Mouse (Mus musculus): Measurements from ENCODE around the gene Uhrf1bp1. TPM values are rescaled to one million over a fixed set of nuclear protein-coding genes. Genes with fewer than 3 reads are reported as not detected.
A peak's percentile ranks its signal among the peaks of the same experiment; 100 is the strongest.
"Not testable (repeated sequence)": the region's sequence is repeated elsewhere in the genome, so short reads cannot be mapped to it uniquely, and the experiment has no call there.

Uhrf1bp1 gene
- 5.2 and 6.0 TPM in 2 replicates for polyA plus RNA-seq (2012; rRNA removed)

DNA sequence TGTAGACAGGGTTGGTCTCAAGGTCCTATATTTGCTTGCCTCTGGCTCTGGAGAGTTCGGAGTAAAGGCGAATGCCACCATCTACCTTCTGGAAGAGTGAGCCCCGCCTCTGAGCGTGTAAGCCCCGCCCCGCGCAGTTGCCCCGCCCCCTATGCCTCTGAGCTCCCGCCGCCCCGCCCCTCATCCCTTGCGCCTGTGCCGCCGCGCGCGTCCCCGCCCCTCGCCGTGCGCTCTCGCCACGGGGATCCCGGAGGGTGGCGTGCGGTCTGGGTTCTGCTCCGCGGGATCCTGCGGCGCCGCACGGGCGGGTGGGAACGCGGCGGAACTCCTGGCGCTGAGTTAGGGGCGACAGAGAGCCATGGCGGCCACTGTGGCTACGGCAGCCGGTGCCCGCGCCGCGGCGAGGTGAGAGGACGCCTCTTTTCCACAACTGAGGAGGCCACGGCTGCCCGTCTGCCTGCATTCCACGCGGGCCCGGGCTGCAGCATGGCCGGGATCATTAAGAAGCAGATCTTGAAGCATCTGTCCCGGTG lies at the start of gene Uhrf1bp1:
Uhrf1bp1 (plus strand) TSS at position 177 of the 533 bp plus-strand sequence.
- peak; percentile 69 for DNase-seq (ENCODE audit: low spot score)

DNA sequence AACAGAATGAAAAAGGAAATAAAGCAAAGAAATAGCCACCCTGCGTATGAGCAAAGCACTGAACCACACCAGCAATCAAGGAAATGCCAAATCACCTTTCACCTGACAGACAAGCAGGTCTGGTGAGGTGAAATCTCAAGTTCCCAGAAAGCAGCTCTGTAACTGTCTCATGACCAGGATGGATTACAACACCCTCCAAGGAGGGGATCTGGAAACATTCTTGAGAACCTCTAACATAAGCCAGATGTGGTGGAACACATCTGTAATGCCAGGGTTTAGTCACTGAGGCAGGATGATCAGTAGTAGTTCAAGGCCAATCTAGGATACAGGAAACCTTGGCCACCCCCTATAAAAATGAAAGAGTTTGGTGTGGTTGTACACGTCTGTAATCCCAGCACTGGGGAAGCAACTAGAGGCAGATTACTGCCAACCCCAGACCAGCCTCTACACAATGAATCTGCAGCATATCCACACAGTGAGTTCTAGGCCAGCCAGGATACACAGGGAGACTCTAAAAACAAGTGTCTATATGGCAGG lies 48.6 kb upstream of the Uhrf1bp1 start:
- no peak for DNase-seq (ENCODE audit: low spot score)

DNA sequence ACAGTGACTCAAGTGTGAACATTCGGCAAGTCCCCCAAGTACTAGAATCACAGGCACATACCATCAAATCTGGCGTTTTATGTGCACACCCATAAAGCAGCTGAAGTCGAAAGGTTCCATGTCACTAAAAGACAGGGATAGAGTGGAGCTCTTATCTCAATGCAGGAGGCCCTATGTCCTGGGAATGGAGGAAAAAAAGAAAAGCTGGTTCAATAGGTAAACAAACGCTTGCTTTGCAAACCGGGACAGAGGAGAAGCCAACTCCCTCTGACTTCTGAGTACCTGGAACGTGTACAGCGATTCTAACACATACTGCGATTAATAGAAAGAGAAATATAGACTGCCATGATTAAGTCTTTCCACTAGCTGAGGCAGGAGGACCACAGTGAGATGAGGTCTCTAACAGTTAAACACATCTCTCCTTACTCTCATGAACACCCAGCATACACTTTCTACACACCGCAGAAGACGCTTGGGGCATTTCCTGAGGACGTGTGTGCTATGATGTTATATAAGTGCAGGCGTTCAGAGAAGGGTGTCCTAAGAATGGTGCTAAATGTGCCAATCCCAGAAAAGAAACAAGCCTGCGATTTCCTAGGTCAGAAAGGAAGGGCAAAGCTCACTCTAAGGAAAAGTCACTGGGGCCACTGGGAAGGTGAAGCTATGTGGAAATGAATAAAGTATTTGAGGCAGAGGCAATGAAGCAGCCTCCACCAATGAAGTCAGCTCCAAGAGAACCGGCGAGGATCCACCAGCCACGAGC lies 45.5 kb upstream of the Uhrf1bp1 start:
- DNase-seq (ENCODE audit: low spot score): no peak

DNA sequence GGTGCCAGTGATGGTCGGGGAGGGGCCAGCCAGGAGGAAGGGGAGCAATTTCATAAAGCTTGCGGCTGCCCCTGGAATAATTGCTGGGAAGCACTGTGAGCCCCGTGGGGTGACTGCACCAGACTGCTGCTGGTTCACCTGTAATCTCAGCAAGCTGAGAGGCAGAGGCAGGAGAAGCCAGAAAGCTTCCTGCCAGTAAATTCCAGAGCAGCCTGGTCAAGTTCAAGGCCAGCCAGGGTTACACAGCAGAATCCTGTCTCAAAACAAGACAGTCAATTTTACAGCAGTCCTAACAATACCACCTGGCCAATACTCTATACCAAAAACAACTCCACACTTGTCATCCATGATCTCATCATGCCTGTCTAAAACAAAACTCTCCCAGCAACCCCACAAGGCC lies 44.3 kb upstream of the Uhrf1bp1 start:
- DNase-seq (ENCODE audit: low spot score): no peak

DNA sequence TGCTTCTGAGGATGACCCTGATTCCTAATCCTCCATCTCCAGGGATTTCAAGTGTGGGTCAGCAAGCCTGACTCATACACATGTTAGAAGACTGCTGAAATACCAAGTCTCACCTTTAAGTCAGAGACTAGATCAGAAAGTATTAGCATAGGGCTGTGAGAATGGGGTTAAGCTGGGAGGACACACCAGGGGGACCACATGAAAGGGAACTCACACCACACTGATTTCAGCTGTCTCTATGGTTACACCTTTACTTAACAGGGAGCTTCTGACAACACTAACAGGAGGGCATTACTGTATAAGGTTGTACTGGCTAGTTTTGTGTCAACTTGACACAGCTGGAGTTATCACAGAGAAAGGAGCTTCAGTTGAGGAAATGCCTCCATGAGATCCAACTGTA lies 41.6 kb upstream of the Uhrf1bp1 start:
- DNase-seq (ENCODE audit: low spot score): no peak

DNA sequence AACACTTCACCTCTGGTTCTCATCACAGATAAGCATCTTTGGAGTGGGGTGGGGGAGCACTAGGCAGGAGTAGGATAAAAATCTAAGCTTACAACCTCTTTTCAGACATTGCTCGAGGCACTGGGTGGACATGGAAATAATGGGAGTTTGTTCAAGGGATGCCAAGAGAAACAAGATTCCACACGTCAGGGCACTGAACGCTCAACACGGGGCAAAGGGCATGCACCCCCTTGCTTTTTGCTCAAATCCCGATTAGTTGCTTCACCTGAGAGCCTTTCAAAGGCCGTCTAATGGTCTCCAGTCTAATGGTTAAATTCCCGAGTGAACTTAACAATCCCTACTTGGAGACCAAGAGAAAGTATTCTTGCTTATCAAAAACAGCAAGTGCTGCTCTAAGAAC lies 37.2 kb upstream of the Uhrf1bp1 start:
- no peak for DNase-seq (ENCODE audit: low spot score)

DNA sequence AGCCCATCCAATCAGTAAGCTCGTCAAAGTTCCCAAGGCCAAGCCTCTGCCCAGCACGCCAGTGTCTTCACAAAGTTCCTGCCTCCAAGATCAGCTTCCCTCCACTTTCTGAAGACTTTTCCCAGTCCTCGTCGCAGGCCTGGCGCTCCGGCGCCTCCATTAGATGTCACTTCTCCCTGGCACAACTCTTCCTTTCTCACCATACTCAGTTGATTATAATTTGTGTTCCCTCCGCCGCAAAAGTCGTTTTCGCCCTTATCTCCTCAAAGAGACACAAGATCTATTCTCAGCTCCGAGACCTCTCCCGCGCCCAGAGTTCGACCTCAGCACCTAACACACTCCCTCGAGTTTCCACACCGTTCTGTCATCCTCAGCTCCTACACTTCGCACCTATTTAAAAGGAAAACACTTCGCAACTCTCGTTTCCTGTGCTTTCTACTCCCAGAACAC lies 36.7 kb upstream of the Uhrf1bp1 start:
- DNase-seq (ENCODE audit: low spot score): no peak

DNA sequence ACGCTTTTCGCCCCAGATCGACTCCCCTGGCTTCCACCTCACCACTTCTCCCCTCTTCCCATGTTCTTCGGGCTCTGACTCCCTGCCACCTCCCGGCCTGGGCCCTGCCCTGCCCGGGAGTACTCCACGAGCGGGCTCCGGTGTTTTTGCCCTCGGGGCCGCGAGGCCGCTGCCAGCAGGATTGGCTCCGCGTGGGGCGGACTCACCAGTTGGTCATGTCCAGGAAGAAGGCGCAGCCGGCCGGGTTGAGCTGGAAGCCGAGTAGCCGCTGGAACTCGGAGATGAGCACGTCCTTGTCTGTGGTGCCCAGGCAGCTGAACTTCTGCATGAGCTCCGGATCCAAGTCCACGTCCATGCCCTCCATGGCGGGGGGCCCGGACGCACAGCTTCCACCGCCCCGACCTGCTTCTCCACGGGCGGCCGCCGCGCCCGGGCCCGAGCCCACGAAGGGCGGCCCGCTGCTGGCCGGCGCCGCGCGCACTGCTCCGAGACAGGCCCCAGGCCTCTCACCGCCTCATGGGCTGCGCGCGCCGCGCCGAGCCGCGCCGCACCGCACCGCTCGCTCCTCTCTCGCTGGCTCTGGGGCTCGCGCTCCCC lies 36.2 kb upstream of the Uhrf1bp1 start:
- peak; percentile 63 for DNase-seq (ENCODE audit: low spot score)

DNA sequence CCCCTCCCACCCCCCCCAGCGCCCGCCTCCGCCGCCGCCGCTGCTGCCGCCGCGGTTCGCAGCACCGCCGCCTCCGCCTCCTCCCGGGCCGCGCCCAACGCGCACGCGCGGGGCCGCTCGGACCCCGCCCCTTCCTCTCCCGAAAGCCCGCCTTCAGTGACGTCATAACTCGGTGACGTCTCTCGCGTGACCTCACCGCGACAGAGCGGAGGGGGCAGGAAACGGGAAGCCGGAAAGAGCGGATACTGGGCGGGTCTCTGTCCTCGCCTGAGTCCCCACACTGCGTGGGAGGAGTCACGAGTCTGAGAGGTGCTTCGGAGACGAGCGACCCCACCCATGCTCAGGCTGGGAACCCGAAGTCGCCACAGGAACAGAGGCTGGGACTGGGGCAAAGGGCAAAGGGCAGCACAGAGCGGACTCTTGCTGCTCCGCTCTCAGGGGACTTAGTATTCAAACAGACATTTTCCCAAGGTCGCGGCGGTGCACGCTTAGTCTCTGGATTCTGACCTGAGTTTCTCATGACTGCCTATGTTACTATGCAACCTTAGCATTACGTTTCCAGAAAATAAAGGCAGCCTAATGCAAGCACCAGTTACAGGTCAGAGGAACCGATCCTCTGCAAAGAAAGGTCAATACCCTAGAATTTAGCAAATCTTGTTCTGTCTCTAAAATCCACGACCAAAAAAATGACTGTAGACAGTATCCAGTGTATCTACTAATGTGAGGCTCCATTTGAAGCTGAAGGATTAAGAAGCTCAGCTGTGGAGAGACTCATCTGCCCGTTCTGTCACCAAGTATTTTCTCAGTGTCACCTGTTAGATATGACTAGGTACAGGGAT lies 35.5 kb upstream of the Uhrf1bp1 start, which contains the start of gene D17Wsu92e:
D17Wsu92e (minus strand) TSS at position 81 of the 839 bp plus-strand sequence.
- DNase-seq (ENCODE audit: low spot score): peak; percentile 94

DNA sequence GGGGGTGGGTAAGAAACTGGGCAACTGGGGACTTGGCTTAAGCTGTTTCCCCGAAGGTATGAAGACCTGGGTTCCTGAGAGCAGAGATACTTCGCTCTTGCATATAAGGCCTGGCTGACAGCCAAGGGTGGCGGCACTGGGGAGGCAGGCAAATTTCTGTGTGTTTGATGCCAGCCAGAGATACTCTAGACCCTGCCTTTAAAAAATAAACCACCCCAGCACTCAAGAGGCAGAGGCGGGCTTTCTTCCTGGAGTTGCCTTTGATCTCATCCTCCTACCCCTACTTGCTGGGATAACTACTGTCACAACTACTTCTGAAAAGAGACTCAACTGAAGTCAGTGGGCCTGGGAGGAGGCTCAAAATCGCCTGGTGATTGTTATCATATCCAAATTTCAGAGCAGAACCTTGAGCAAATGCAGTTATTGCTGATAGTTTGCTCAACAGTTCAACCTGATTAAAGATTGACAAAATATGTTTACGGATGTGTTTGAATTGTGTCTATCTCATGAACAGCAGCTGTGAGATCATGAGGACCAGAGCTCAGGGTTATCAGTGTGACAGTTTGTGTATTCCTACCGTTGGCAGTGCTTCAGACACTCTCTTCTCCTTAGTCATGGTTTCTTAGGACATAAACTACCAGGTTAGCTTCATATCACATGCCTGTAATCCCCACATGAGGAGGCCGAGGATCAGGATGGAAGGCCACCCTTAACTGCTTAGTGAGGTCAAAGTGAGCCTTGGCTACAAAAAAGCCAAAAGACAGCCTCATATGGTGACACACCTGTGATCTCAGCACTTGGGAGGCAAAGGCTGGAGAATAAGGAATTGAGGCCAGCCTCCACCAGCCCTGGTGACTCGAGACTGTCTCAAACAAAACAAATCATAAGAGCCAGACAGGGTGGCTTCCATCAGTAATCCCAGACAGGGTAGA lies 34.6 kb upstream of the Uhrf1bp1 start:
- DNase-seq (ENCODE audit: low spot score): no peak

DNA sequence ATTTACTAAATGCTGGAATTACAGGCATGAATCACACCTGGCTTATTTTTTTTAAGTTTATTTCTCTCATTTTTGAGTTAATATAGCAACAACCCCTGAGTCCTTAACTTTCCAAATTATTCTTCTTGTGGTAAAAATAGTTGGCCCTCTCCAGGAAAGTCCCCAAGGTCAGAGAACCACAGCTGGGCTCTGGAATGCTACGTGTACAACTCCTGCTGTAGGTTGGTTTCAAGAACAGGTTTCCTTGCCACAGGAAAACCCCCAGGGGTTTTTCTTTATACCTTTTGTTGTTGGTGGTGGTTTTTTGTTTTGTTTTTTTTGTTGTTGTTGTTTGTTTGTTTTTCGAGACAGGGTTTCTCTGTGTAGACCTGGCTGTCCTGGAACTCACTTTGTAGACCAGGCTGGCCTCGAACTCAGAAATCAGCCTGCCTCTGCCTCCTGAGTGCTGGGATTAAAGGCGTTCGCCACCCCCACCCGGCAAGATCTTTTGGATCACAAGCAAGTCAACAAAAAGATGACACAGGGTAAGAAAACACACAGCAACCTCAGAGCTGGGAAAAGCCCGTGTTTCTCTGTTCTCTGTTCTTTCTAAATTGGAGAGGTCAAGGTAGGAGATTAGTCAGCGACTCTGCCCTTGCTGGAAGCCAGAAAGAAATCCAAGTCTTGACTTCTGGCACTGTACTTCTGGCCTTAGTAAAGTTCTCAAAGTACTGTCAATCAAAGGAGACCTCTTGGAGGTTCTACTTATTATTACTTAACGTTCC lies 32.9 kb upstream of the Uhrf1bp1 start:
- DNase-seq (ENCODE audit: low spot score): no peak

DNA sequence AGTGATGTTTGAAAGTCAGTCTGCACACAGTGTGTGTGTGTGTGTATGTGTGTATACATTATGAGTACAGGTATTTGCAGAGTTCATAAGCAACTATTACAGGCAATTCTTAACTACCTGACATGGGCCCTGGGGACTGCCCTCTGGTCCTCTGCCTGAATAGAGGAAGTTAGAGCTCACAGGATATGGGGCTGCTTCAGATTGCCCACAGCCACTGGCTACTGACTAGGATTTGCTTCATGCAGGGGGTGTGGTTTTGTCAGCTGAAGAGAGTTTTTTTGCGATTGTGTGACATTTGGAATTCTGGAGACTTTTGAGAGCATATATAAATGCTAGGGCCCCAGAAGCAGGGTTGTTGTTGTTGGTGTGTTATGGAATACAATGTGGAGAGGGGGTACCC lies 31.3 kb upstream of the Uhrf1bp1 start:
- no peak for DNase-seq (ENCODE audit: low spot score)

DNA sequence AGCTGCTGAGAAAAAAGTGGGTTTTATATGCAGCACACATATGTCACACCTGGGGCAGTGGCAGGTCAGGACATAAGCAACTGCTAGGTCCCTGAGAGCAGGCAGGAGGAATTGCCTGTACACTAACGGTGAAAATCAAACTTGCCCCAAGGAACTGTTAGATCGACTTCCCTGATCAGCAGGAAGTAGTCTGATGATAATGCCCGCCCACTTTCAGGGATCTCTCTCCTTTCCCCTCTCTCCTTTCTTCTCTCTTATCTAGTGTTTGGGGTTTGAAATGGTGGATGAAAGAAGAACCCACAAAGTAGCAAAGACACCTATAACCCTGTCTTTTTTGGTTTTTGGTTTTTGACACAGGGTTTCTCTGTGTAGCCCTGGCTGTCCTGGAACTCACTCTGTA lies 30.7 kb upstream of the Uhrf1bp1 start:
- DNase-seq (ENCODE audit: low spot score): no peak

DNA sequence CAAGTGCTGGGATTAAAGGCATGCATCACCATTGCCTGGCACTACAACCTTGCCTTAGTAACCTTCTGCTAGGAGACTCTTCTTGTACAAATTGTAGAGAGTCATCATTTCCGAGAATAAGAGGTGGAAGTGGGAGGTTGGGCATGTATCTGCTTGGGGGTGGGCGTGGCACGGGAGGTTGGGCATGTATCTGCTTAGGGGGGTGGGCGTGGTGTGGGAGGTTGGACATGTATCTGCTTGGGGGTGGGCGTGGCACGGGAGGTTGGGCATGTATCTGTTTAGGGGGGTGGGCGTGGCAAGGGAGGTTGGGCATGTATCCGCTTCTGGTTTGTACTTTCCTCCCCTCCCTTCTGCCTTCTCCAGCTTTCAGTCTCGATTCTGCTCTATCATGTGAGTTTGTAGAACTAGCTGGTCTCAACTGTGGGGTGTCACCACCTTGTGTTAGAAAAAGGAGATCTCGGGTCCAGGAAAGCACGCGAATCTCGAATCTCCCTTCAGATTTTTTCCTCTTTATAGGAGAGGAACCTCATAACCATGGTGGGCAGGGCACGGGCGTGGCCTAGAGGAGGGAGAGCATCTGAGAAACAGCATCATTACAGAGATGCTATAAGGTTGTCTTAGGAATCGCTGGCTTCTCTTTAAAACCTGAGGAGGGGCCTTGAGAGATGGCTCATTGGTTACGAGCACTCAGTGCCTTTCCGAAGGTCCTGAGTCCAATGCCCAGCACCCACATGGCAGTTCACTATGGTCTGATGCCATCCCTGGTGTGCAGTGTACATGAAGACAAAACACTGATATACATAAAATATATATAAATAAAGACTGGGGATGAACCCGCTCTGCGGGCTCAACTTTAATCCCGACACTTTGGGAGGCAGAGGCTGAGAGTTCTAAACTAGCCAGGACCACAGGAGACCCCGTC lies 30.0 kb upstream of the Uhrf1bp1 start:
- peak; percentile 29 for DNase-seq (ENCODE audit: low spot score)

DNA sequence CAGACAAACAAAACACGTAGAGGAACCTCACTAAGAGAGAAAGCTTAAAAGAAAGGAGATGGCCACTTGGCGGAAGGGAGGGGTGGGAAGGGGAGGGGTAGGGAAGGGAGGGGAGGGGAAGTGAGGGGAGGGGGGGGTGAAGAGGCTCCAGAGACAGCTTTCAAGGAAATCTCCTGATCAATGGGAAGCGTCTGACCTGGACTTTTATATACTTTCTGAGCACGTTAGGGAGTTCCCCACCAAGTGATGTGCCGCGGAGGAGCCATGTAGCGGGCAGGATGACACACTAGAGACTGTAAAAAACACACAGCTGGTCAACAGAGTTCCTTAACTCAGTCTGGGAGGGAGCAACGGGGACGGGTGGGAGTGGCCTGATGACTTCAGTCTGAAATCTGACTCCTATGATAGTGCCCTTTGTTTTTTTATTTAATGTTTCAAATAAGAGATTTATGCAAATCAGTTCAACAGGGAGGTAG lies 29.3 kb upstream of the Uhrf1bp1 start:
- DNase-seq (ENCODE audit: low spot score): no peak

DNA sequence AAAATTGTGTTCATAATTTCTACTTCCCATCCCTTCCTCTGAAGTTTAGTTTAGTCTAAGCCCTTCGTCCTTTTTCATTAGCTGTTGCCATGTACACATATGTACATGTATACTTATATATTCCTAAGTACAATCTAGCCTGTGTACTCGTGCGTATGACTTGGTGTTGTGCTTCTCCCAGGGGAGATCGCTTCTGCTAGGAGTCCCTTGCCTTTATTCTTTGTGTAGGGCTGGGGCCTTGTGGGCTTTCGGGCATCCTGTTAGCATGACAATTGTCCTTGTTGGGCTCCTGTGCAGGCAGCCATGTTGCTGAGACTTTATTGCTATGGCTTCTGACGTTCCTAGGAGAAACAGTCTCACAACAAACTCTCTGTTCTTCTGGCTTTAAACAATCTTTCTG lies 28.7 kb upstream of the Uhrf1bp1 start:
- no peak for DNase-seq (ENCODE audit: low spot score)

DNA sequence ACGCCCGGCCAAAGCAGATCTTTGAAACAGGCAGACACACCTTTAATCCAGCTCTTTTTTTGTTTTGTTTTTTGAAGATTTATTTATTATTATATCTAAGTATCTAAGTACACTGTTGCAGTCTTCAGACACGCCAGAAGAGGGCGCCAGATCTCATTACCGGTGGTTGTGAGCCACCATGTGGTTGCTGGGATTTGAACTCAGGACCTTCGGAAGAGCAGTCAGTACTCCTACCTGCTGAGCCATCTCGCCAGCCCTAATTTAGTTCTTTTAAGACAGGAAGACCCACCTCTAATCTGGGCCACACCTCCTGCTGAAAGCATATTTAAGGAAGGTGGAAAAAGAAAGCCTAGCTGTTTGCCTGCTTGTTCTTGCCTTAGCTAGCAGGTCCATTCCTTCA lies 25.8 kb upstream of the Uhrf1bp1 start:
- no peak for DNase-seq (ENCODE audit: low spot score)

DNA sequence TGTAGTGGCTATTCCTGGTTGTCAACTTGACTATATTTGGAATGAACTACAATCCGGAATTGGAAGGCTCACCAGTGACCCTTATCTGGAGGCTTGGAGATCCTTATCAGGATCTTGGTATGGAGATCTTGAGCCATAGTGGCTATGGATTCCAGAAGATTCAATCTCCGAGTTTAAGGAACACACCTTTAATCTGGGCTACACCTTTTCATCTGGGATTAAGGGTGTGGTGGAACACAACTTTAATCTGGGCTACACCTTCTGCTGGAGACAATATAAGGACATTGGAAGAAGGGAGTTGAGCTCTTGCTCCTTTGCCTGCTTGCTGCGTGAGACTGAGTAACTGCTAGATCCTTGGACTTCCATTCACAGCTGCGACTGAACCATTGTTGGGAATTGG lies 18.4 kb upstream of the Uhrf1bp1 start, which contains the start of gene Snrpc:
Snrpc (plus strand) TSS at position 301 of the 400 bp plus-strand sequence.
- DNase-seq (ENCODE audit: low spot score): not testable (repeated sequence)

Measured in urinary bladder, adult 2 months (tissue).